Mouse (Mus musculus): ENCODE results near the gene Gm11077.

DNA sequence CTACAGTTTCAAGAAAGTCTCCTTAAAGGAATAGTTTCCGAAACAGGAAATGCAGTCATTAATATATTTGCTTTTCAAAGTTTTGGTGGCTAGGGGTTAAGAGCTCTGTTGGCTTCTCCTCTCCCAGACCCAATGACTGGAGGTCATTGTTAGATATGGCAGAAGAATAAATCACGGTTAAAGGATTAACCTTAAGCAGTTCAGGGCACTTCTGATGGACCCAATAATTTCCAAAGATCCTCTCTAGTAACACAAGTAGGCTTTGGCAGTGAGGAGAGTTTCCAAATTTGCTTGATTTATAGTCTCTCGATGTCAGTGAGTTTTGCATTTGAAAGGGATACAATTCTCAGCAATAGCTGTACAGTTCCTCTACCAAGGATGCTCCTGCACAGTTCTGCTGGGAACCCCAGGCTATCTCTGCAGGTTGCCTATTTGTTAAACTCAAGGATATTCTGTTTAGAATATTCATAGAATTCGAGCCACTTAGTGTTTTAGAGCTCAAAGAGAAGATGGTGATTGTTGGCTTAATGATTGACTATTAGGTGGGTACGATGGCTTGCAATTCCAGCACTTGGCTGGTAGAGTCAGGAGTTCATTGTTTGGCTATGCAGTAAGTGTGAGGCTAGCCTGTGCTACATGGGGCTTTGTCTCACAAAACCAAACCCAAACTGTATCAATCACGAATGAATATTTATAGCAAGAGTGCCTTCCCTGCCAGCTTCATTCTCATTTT lies 1.8 kb downstream of the Gm11077 start:
- TF ChIP-seq ZNF384 (IDR thresholded peaks at IDR 0.05; ENCODE audit: low read depth, low read length) (no peak), ZC3H11A (IDR thresholded peaks at IDR 0.05; ENCODE audit: borderline replicate concordance, low read depth, low read length) (no peak), CHD2 (IDR thresholded peaks at IDR 0.05; ENCODE audit: low read depth, low read length) (no peak), HCFC1 (IDR thresholded peaks at IDR 0.05; ENCODE audit: borderline replicate concordance, insufficient read depth, low read length) (no peak), MAFK (IDR thresholded peaks at IDR 0.05; ENCODE audit: insufficient read depth, low read depth, low read length) (no peak)
